In genomic region chr15:67045329-67045728, GRCm38 (mm10) we compare ENCODE assay signal across 11 mouse cellular contexts.
DNase-seq lines count a peak whose midpoint lies in the region; ATAC-seq and TF ChIP-seq lines count a peak whose summit lies in the region.
"Had no signal": no experiment of that assay in that cellular context is flagged by ENCODE, and none has a peak within 500 bp of the region (broad histone marks: within the 10 kb centered on the region; RNA-seq: fewer than 3 reads in every experiment).

No protein-coding gene starts in this region.

- no peak for TF ChIP-seq CTCF in kidney, postnatal 0 days (IDR thresholded peaks at IDR 0.05; ENCODE audit: low read depth)
- no peak for TF ChIP-seq CTCF in thymus, adult 2 months (IDR thresholded peaks at IDR 0.05; ENCODE audit: borderline replicate concordance, control insufficient read depth, extremely low read depth, insufficient read depth, low read length, poor library complexity)

- no peaks in the 10 kb centered on the region for H3K36me3 ChIP-seq in kidney, postnatal 0 days (ENCODE audit: insufficient read depth, low read length)
- no peaks in the 10 kb centered on the region for H3K36me3 ChIP-seq in intestine, embryonic 14.5 days (ENCODE audit: control insufficient read depth, insufficient read depth, low read length)
- H3K36me3 ChIP-seq in thymus, adult 2 months (ENCODE audit: control insufficient read depth, insufficient read depth, low read length), result no peaks in the 10 kb centered on the region
- H3K36me3 ChIP-seq in forebrain, embryonic 16.5 days (ENCODE audit: control insufficient read depth, insufficient read depth), result no peaks in the 10 kb centered on the region
- H3K36me3 ChIP-seq: neural tube, embryonic 13.5 days had no signal

- ATAC-seq in kidney, postnatal 0 days (replicated peaks; ENCODE audit: low FRiP score, low read depth), result no peak
- ATAC-seq in intestine, embryonic 14.5 days (replicated peaks; ENCODE audit: low FRiP score, low TSS enrichment, low read depth), result 0 out of 2 replicates have a peak, but pooled peaks have one; percentile 33
- ATAC-seq in forebrain, embryonic 16.5 days, result no peak

- no peaks in the 10 kb centered on the region for H3K27me3 ChIP-seq in kidney, postnatal 0 days (ENCODE audit: insufficient read depth, low read length)
- no peaks in the 10 kb centered on the region for H3K27me3 ChIP-seq in intestine, embryonic 14.5 days (replicated peaks; ENCODE audit: control insufficient read depth, insufficient read depth, low read length)
- H3K27me3 ChIP-seq in thymus, adult 2 months (ENCODE audit: control insufficient read depth, insufficient read depth, low read length), result no peaks in the 10 kb centered on the region
- H3K27me3 ChIP-seq in forebrain, embryonic 16.5 days (replicated peaks; ENCODE audit: control insufficient read depth, insufficient read depth, low read length), result no peaks in the 10 kb centered on the region
- H3K27me3 ChIP-seq: neural tube, embryonic 13.5 days had no signal

- H3K9ac ChIP-seq in kidney, postnatal 0 days (ENCODE audit: low read depth, low read length), result no peak overlapping the region
- no peak overlapping the region for H3K9ac ChIP-seq in intestine, embryonic 14.5 days (ENCODE audit: low read length)
- no peak overlapping the region for H3K9ac ChIP-seq in forebrain, embryonic 16.5 days (replicated peaks; ENCODE audit: low read depth, low read length)
- H3K9ac ChIP-seq: neural tube, embryonic 13.5 days had no signal

- no peak overlapping the region for H3K4me2 ChIP-seq in kidney, postnatal 0 days (ENCODE audit: low read length)
- no peak overlapping the region for H3K4me2 ChIP-seq in intestine, embryonic 14.5 days (ENCODE audit: low read length)
- H3K4me2 ChIP-seq in forebrain, embryonic 16.5 days (ENCODE audit: low read length), result no peak overlapping the region
- H3K4me2 ChIP-seq: neural tube, embryonic 13.5 days had no signal

- H3K9me3 ChIP-seq in kidney, postnatal 0 days (replicated peaks; ENCODE audit: low read length), result no peaks in the 10 kb centered on the region
- H3K9me3 ChIP-seq in intestine, embryonic 14.5 days (ENCODE audit: control insufficient read depth, low read length), result no peaks in the 10 kb centered on the region
- no peaks in the 10 kb centered on the region for H3K9me3 ChIP-seq in forebrain, embryonic 16.5 days (ENCODE audit: control insufficient read depth, low read length)
- H3K9me3 ChIP-seq: neural tube, embryonic 13.5 days had no signal

- H3K4me3 ChIP-seq in kidney, postnatal 0 days (replicated peaks; ENCODE audit: low read depth, low read length), result no peak overlapping the region
- H3K4me3 ChIP-seq in intestine, embryonic 14.5 days (ENCODE audit: low read depth, low read length), result no peak overlapping the region
- H3K4me3 ChIP-seq in thymus, adult 2 months (ENCODE audit: control insufficient read depth, insufficient read depth, low read length), result no peak overlapping the region
- H3K4me3 ChIP-seq in forebrain, embryonic 16.5 days (replicated peaks; ENCODE audit: low read length), result no peak overlapping the region
- H3K4me3 ChIP-seq: neural tube, embryonic 13.5 days had no signal

- DNase-seq in kidney, postnatal 0 days (ENCODE audit: low spot score), result peak; percentile 41
- no peak for DNase-seq in kidney, postnatal 4 days
- DNase-seq in brain, adult 2 months (ENCODE audit: low read depth, low spot score), result peak; percentile 37
- no peak for DNase-seq in intestine, embryonic 14.5 days (ENCODE audit: low spot score)
- DNase-seq in thymus, adult 2 months, result peak; percentile 60
- DNase-seq in urinary bladder, postnatal 25 days (ENCODE audit: low spot score), result no peak
- DNase-seq: adrenal gland, postnatal 14 days; cerebellum, postnatal 10 days; right cerebral cortex, postnatal 25 days had no signal

- H3K27ac ChIP-seq in kidney, postnatal 0 days, result 0 out of 2 replicates have a peak overlapping the region, but pooled peaks have one; percentile 25
- no peak overlapping the region for H3K27ac ChIP-seq in intestine, embryonic 14.5 days (ENCODE audit: low read depth)
- no peak overlapping the region for H3K27ac ChIP-seq in thymus, adult 2 months (ENCODE audit: control insufficient read depth, insufficient read depth, low read length)
- no peak overlapping the region for H3K27ac ChIP-seq in forebrain, embryonic 16.5 days (ENCODE audit: low read length)
- H3K27ac ChIP-seq: neural tube, embryonic 13.5 days had no signal

- peaks cover 5% of the 10 kb centered on the region; the same call in 1 of the 2 replicates for H3K4me1 ChIP-seq in kidney, postnatal 0 days (replicated peaks; ENCODE audit: insufficient read depth, low read length)
- H3K4me1 ChIP-seq in intestine, embryonic 14.5 days (replicated peaks; ENCODE audit: control insufficient read depth, insufficient read depth, low read length), result peaks cover 13% of the 10 kb centered on the region
- peaks cover 34% of the 10 kb centered on the region for H3K4me1 ChIP-seq in thymus, adult 2 months (replicated peaks; ENCODE audit: control insufficient read depth, insufficient read depth, low read length)
- no peaks in the 10 kb centered on the region for H3K4me1 ChIP-seq in forebrain, embryonic 16.5 days (replicated peaks; ENCODE audit: control insufficient read depth, insufficient read depth, low read length)

- TF ChIP-seq POLR2A in thymus, adult 2 months (IDR thresholded peaks at IDR 0.05; ENCODE audit: control insufficient read depth, extremely low read depth, insufficient read depth, low read length, poor library complexity), result no peak

- WGBS in kidney, postnatal 0 days, result 17% methylated on average over 3 of the region's 3 CpGs
- 18% methylated on average over 3 of the region's 3 CpGs for WGBS in intestine, embryonic 14.5 days
- WGBS in thymus, adult 2 months, result 3% methylated on average over 3 of the region's 3 CpGs
- WGBS in forebrain, embryonic 16.5 days, result 74% methylated on average over 3 of the region's 3 CpGs

Comparison
In these comparisons a context has a peak if more than half of its experiments do, and no peak if none do; other contexts are left out.
1. DNase-seq: peak in kidney, postnatal 0 days (single experiment), brain, adult 2 months (single experiment) and thymus, adult 2 months (single experiment); none in kidney, postnatal 4 days (0 of 2), intestine, embryonic 14.5 days (single experiment) and urinary bladder, postnatal 25 days (single experiment).